Mouse (Mus musculus) G1E (cell line): ENCODE data around the gene Gsto2. TPM values are rescaled to one million over a fixed set of nuclear protein-coding genes. Genes with fewer than 3 reads are reported as not detected.

Source experiments
- ATAC-seq: 2 replicates; pipeline ENCODE4 v1.8.0; 2016; ENCODE audit warnings: mild to moderate bottlenecking; ENCODE audit not compliant: insufficient number of reproducible peaks, poor library complexity, low FRiP score, severe bottlenecking; ENCODE audit errors: extremely low read depth
- DNase-seq: peaks from one replicate; pipeline ENCODE4 v3.0.0; 2012; ENCODE audit warnings: low spot score
- H3K27me3 ChIP-seq: 2 replicates; pipeline ENCODE4 v1.6.1; 2012; ENCODE audit warnings: mild to moderate bottlenecking, low read length, inconsistent platforms; ENCODE audit not compliant: insufficient read depth
- H3K36me3 ChIP-seq: replicated peaks from 2 replicates; pipeline ENCODE3; 2012; ENCODE audit warnings: mild to moderate bottlenecking, inconsistent platforms
- H3K4me1 ChIP-seq: 2 replicates; pipeline ENCODE4 v1.6.1; 2012; ENCODE audit warnings: low read depth, low read length, inconsistent platforms, mixed read lengths; ENCODE audit not compliant: insufficient read depth
- H3K4me3 ChIP-seq: 2 replicates; pipeline ENCODE4 v1.5.1; 2012; ENCODE audit warnings: low read depth, mild to moderate bottlenecking, inconsistent platforms, low read length, moderate library complexity, mixed read lengths
- H3K9me3 ChIP-seq: replicated peaks from 2 replicates; pipeline ENCODE4 v1.6.1; 2012; ENCODE audit warnings: inconsistent platforms
- CTCF ChIP-seq: IDR thresholded peaks from 2 replicates; pipeline ENCODE4 v1.5.1; 2012; ENCODE audit warnings: low read depth, low read length, inconsistent platforms, mixed read lengths
- GATA1 ChIP-seq: IDR thresholded peaks from 2 replicates; pipeline ENCODE4 v1.6.1; 2012; ENCODE audit warnings: borderline replicate concordance, low read length, inconsistent platforms, mixed read lengths
- GATA2 ChIP-seq: IDR thresholded peaks from 2 replicates; pipeline ENCODE4 v1.6.1; 2012; ENCODE audit warnings: low read depth, low read length, inconsistent platforms, borderline replicate concordance
- POLR2AphosphoS5 ChIP-seq: IDR thresholded peaks from 2 replicates; pipeline ENCODE4 v1.6.1; 2012; ENCODE audit warnings: low read depth, low read length, inconsistent platforms; ENCODE audit not compliant: insufficient replicate concordance
- TAL1 ChIP-seq: conservative IDR thresholded peaks from 2 replicates; pipeline ENCODE4 v1.6.1; 2012; ENCODE audit warnings: low read depth, low read length, inconsistent platforms, mixed read lengths
- polyA plus RNA-seq: library from polyadenylated mRNA; stranded (reverse); fragments of >175 nt; gene quantifications from 2 replicates; pipeline ENCODE4 v1.2.3, GENCODE M21; 2012
- total RNA-seq, 2 experiments: library from RNA; stranded (forward) in 1 of 2; stranded (reverse) in 1 of 2; fragments of 200-1000 nt in 1 of 2; fragments of >200 nt in 1 of 2; fragmentation: Nextera tagmentation in 1 of 2; gene quantifications; 2 replicates each; pipeline ENCODE4 v1.2.3; 2014 to 2017

Gene Gsto2
- total and polyA plus RNA-seq, 3 experiments: 0.11 to 4.7 (median 0.76) TPM

- DNase-seq: peak; percentile 45
- peak; percentile 80 for ATAC-seq
These were observed 10.2 kb upstream of the Gsto2 start, which contains the start of gene Gsto1 for GRCm38 (mm10) chr19:47854796-47855783. Gene Gsto1 (plus strand): TSS chr19:47854970.

GRCm38 (mm10) chr19:47857957-47858942 lies 7.1 kb upstream of the Gsto2 start:
- no peak for TF ChIP-seq GATA1
- TF ChIP-seq GATA2: no peak
- TF ChIP-seq CTCF: no peak
- TF ChIP-seq POLR2AphosphoS5: no peak
- no peak for TF ChIP-seq TAL1
- no peak for DNase-seq
- peaks cover 38% of the 10 kb centered on the region for H3K36me3 ChIP-seq
- peaks cover 16% of the 10 kb centered on the region for H3K9me3 ChIP-seq
- no peak for ATAC-seq
- no peaks in the 10 kb centered on the region for H3K27me3 ChIP-seq
- H3K4me1 ChIP-seq: peaks cover 11% of the 10 kb centered on the region
- H3K4me3 ChIP-seq: no peak overlapping the region

More at GRCm38 (mm10) chr19:47854796-47855783, 10.2 kb upstream of the Gsto2 start, which contains the start of gene Gsto1:
- peaks cover 14% of the 10 kb centered on the region for H3K9me3 ChIP-seq
- H3K4me1 ChIP-seq: peaks cover 11% of the 10 kb centered on the region
- H3K27me3 ChIP-seq: no peaks in the 10 kb centered on the region
- H3K4me3 ChIP-seq: peak within 1 kb of the TSS; percentile 75
- H3K36me3 ChIP-seq: peaks cover 25% of the 10 kb centered on the region
- TF ChIP-seq CTCF: no peak
- no peak for TF ChIP-seq GATA2
- TF ChIP-seq GATA1: no peak
- no peak for TF ChIP-seq POLR2AphosphoS5
- no peak for TF ChIP-seq TAL1

GRCm38 (mm10) chr19:47859180-47859579 lies 6.2 kb upstream of the Gsto2 start:
- Histone ChIP-seq H3K4me3 (no peak overlapping the region), H3K27me3 (no peaks in the 10 kb centered on the region), H3K36me3 (peaks cover 42% of the 10 kb centered on the region), H3K4me1 (peaks cover 11% of the 10 kb centered on the region), H3K9me3 (peaks cover 17% of the 10 kb centered on the region)
- DNase-seq: no peak
- no peak for TF ChIP-seq GATA1
- no peak for TF ChIP-seq TAL1
- TF ChIP-seq CTCF: no peak
- no peak for TF ChIP-seq GATA2
- TF ChIP-seq POLR2AphosphoS5: no peak
- ATAC-seq: no peak

GRCm38 (mm10) chr19:47862581-47862980 lies 2.8 kb upstream of the Gsto2 start:
- no peak for TF ChIP-seq GATA1
- TF ChIP-seq TAL1: no peak
- no peak for TF ChIP-seq CTCF
- TF ChIP-seq POLR2AphosphoS5: no peak
- TF ChIP-seq GATA2: no peak
- ATAC-seq (no peak), DNase-seq (no peak)
- peaks cover 14% of the 10 kb centered on the region for H3K9me3 ChIP-seq
- H3K4me1 ChIP-seq: peaks cover 7% of the 10 kb centered on the region; the same call in 1 of the 2 replicates
- H3K36me3 ChIP-seq: peaks cover 40% of the 10 kb centered on the region
- no peaks in the 10 kb centered on the region for H3K27me3 ChIP-seq
- no peak overlapping the region for H3K4me3 ChIP-seq

- TF ChIP-seq CTCF (no peak), GATA2 (no peak), TAL1 (no peak), GATA1 (no peak), POLR2AphosphoS5 (no peak)
- DNase-seq (no peak), ATAC-seq (no peak)
- peaks cover 7% of the 10 kb centered on the region; the same call in 1 of the 2 replicates for H3K4me1 ChIP-seq
- peaks cover 26% of the 10 kb centered on the region for H3K36me3 ChIP-seq
- no peaks in the 10 kb centered on the region for H3K27me3 ChIP-seq
- peaks cover 7% of the 10 kb centered on the region; the same call in 1 of the 2 replicates for H3K9me3 ChIP-seq
- no peak overlapping the region for H3K4me3 ChIP-seq
These were observed 1.3 kb upstream of the Gsto2 start for GRCm38 (mm10) chr19:47864051-47864450.
